ENCODE assay signal across 17 mouse cellular contexts in the genomic region with DNA sequence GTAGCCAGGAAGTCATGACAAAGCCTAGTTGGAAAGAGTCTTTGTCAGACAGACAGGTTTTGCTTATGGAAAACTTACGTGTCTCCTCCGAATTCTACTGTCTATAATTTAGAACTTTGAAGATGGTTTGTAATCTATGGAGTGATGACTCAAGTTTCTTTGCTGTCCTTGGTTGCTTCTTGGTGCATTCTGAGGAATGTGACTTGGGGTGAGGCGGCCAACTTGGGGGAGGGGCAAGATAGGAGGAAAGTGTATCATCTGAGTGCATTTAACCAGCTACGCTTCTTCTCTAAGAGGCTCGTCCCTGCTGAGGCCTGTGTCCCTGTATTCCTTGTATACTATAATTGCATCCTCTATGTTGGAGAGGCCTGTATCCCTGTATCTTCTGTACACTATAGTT.
"Had no signal": no experiment of that assay in that cellular context is flagged by ENCODE, and none has a peak within 500 bp of the region (broad histone marks: within the 10 kb centered on the region; RNA-seq: fewer than 3 reads in every experiment).

No protein-coding gene starts in this region.

- H3K9ac ChIP-seq: lung, embryonic 15.5 days; midbrain, embryonic 13.5 days; midbrain, embryonic 15.5 days; neural tube, embryonic 12.5 days had no signal

- H3K9me3 ChIP-seq: lung, embryonic 15.5 days; midbrain, embryonic 13.5 days; midbrain, embryonic 15.5 days; neural tube, embryonic 12.5 days had no signal

- DNase-seq: lung, adult 2 months; lung, postnatal 14 days; lung, postnatal 36 days; right cerebral cortex, postnatal 25 days; right cerebral cortex, postnatal 4 days; spleen, adult 18-20 months; thymus, adult 18-20 months; thymus, postnatal 14 days; thymus, postnatal 36 days had no signal

- H3K36me3 ChIP-seq: lung, embryonic 15.5 days; midbrain, embryonic 13.5 days; midbrain, embryonic 15.5 days; neural tube, embryonic 12.5 days had no signal

- H3K27me3 ChIP-seq: lung, embryonic 15.5 days; midbrain, embryonic 13.5 days; midbrain, embryonic 15.5 days; neural tube, embryonic 12.5 days had no signal

- H3K27ac ChIP-seq: lung, embryonic 15.5 days; macrophage; midbrain, embryonic 13.5 days; midbrain, embryonic 15.5 days; neural tube, embryonic 12.5 days had no signal

- H3K4me3 ChIP-seq: lung, embryonic 15.5 days; megakaryocyte, embryonic 14.5 days; midbrain, embryonic 13.5 days; midbrain, embryonic 15.5 days; neural tube, embryonic 12.5 days had no signal

- ATAC-seq: lung, postnatal 0 days; midbrain, embryonic 13.5 days; midbrain, embryonic 15.5 days had no signal

- H3K4me2 ChIP-seq: lung, embryonic 15.5 days; midbrain, embryonic 11.5 days; midbrain, embryonic 13.5 days; midbrain, embryonic 15.5 days; neural tube, embryonic 12.5 days had no signal
